Mouse (Mus musculus) forebrain, embryonic 14.5 days (tissue): ENCODE measurements around the gene Slc25a12. TPM values are rescaled to one million over a fixed set of nuclear protein-coding genes. Genes with fewer than 3 reads are reported as not detected.

Experiments used
- ATAC-seq: fragments of 200-750 bp; cut with Nextera tagmentation; 2 replicates; pipeline ENCODE4 v1.8.0; 2017; ENCODE audit warnings: mild to moderate bottlenecking, moderate library complexity
- DNase-seq: peaks from one replicate; pipeline ENCODE4 v3.0.0-alpha.2; 2015; ENCODE audit warnings: low spot score
- H3K27ac ChIP-seq: fragments of 300-500 bp; sonication (generic); 2 replicates; pipeline ENCODE4 v1.5.1; 2014; ENCODE audit warnings: low read depth, mild to moderate bottlenecking, control low read depth, low read length, moderate library complexity
- H3K27me3 ChIP-seq: fragments of 300-500 bp; sonication (generic); replicated peaks from 2 replicates; pipeline ENCODE4 v1.6.1; 2014; ENCODE audit warnings: low read length, control low read depth, mixed read lengths; ENCODE audit not compliant: control insufficient read depth, insufficient read depth
- H3K36me3 ChIP-seq: fragments of 300-500 bp; sonication (generic); 2 replicates; pipeline ENCODE4 v1.6.1; 2014; ENCODE audit warnings: low read length, control low read depth; ENCODE audit not compliant: control insufficient read depth, insufficient read depth
- H3K4me1 ChIP-seq: fragments of 300-500 bp; sonication (generic); 2 replicates; pipeline ENCODE4 v1.6.1; 2014; ENCODE audit warnings: antibody characterized with exemption, low read length, control low read depth; ENCODE audit not compliant: control insufficient read depth, insufficient read depth
- H3K4me2 ChIP-seq: fragments of 300-500 bp; sonication (generic); 2 replicates; pipeline ENCODE4 v1.6.1; 2014; ENCODE audit warnings: mild to moderate bottlenecking, control low read depth, low read length
- H3K4me3 ChIP-seq: fragments of 300-500 bp; sonication (generic); 2 replicates; pipeline ENCODE4 v1.5.1; 2014; ENCODE audit warnings: low read depth, low read length, control low read depth
- H3K9ac ChIP-seq: fragments of 300-500 bp; sonication (generic); 2 replicates; pipeline ENCODE4 v1.6.1; 2014; ENCODE audit warnings: mild to moderate bottlenecking, low read length, control low read depth, moderate library complexity
- H3K9me3 ChIP-seq: fragments of 300-500 bp; sonication (generic); replicated peaks from 2 replicates; pipeline ENCODE4 v1.6.1; 2016; ENCODE audit warnings: low read length, control low read depth, mixed read lengths; ENCODE audit not compliant: control insufficient read depth
- WGBS: fragments of 180-500 bp; shearing (Covaris S2); extraction: QIAGEN DNeasy Blood & Tissue Kit; methylation state at CpG from one replicate; pipeline ENCODE4 v1.1.7; 2014; 5-methylcytosine and 5-hydroxymethylcytosine counted together
- polyA plus RNA-seq: library from polyadenylated mRNA; unstranded; fragments of >200 nt; fragmentation: Nextera tagmentation; extraction: Ambion mirVana; gene quantifications from 2 replicates; pipeline ENCODE4 v1.2.1, GENCODE M21; 2014

The Slc25a12 gene
- polyA plus RNA-seq, 1 experiment from 2014 or later, result 67.2 TPM

- Histone ChIP-seq H3K9me3 (no peaks in the 10 kb centered on the region), H3K4me3 (no peak overlapping the region), H3K36me3 (peaks cover 14% of the 10 kb centered on the region; the same call in 1 of the 2 replicates), H3K27ac (no peak overlapping the region; the same call in 1 of the 2 replicates), H3K4me1 (peaks cover 25% of the 10 kb centered on the region), H3K27me3 (no peaks in the 10 kb centered on the region), H3K4me2 (no peak overlapping the region), H3K9ac (no peak overlapping the region)
- DNase-seq (peak; percentile 62), ATAC-seq (0 out of 2 replicates have a peak, but pooled peaks have one; percentile 43)
- 35% methylated on average over 3 of the region's 3 CpGs for WGBS
Observed at GRCm38 (mm10) chr2:71304821-71305220, 62.7 kb downstream of the Slc25a12 start.

GRCm38 (mm10) chr2:71303221-71303620 lies 64.3 kb downstream of the Slc25a12 start:
- Histone ChIP-seq H3K4me2 (no peak overlapping the region), H3K27ac (0 out of 2 replicates have a peak overlapping the region, but pooled peaks have one; percentile 15), H3K36me3 (peaks cover 15% of the 10 kb centered on the region; the same call in 1 of the 2 replicates), H3K9me3 (no peaks in the 10 kb centered on the region), H3K9ac (no peak overlapping the region), H3K4me1 (peaks cover 21% of the 10 kb centered on the region), H3K27me3 (no peaks in the 10 kb centered on the region), H3K4me3 (no peak overlapping the region)
- ATAC-seq (peak; percentile 80), DNase-seq (peak; percentile 80)

GRCm38 (mm10) chr2:71302156-71302663 lies 65.3 kb downstream of the Slc25a12 start:
- Histone ChIP-seq H3K9ac (no peak overlapping the region), H3K27me3 (no peaks in the 10 kb centered on the region), H3K36me3 (peaks cover 18% of the 10 kb centered on the region; the same call in 1 of the 2 replicates), H3K4me1 (peaks cover 21% of the 10 kb centered on the region), H3K4me2 (no peak overlapping the region), H3K4me3 (no peak overlapping the region), H3K27ac (no peak overlapping the region), H3K9me3 (no peaks in the 10 kb centered on the region)
- 57% methylated on average over 3 of the region's 3 CpGs for WGBS
- no peak for DNase-seq
- ATAC-seq, result 0 out of 2 replicates have a peak, but pooled peaks have one; percentile 32

- Histone ChIP-seq H3K4me3 (no peak overlapping the region), H3K27me3 (no peaks in the 10 kb centered on the region), H3K4me2 (no peak overlapping the region), H3K9me3 (no peaks in the 10 kb centered on the region), H3K27ac (no peak overlapping the region), H3K36me3 (peaks cover 11% of the 10 kb centered on the region; the same call in 1 of the 2 replicates), H3K4me1 (peaks cover 20% of the 10 kb centered on the region), H3K9ac (no peak overlapping the region)
- WGBS, result 88% methylated on average over 1 of the region's 1 CpGs
- DNase-seq, result no peak
- no peak for ATAC-seq
Observed at GRCm38 (mm10) chr2:71298729-71299128, 68.8 kb downstream of the Slc25a12 start.

- no peak overlapping the region for H3K4me3 ChIP-seq
- DNase-seq (no peak), ATAC-seq (no peak)
- no peaks in the 10 kb centered on the region for H3K9me3 ChIP-seq
- H3K4me1 ChIP-seq, result peaks cover 14% of the 10 kb centered on the region
- no peaks in the 10 kb centered on the region for H3K27me3 ChIP-seq
- WGBS, result 79% methylated on average over 1 of the region's 1 CpGs
- H3K9ac ChIP-seq, result no peak overlapping the region
- peaks cover 16% of the 10 kb centered on the region; the same call in 1 of the 2 replicates for H3K36me3 ChIP-seq
- H3K27ac ChIP-seq, result no peak overlapping the region
- H3K4me2 ChIP-seq, result no peak overlapping the region
Observed at GRCm38 (mm10) chr2:71297501-71297900, 70.0 kb downstream of the Slc25a12 start.

- Histone ChIP-seq H3K4me3 (no peak overlapping the region), H3K36me3 (peaks cover 16% of the 10 kb centered on the region; the same call in 1 of the 2 replicates), H3K9me3 (no peaks in the 10 kb centered on the region), H3K27ac (no peak overlapping the region), H3K27me3 (no peaks in the 10 kb centered on the region), H3K4me2 (no peak overlapping the region), H3K4me1 (peaks cover 6% of the 10 kb centered on the region; the same call in 1 of the 2 replicates), H3K9ac (no peak overlapping the region)
- WGBS, result 60% methylated on average over 12 of the region's 12 CpGs
- no peak for DNase-seq
- no peak for ATAC-seq
Observed at GRCm38 (mm10) chr2:71295844-71296243, 71.7 kb downstream of the Slc25a12 start.

- ATAC-seq (peak; percentile 48; the same call in 1 of the 2 replicates), DNase-seq (peak; percentile 63)
- Histone ChIP-seq H3K36me3 (peaks cover 20% of the 10 kb centered on the region), H3K4me2 (no peak overlapping the region), H3K4me3 (no peak overlapping the region), H3K27ac (no peak overlapping the region; the same call in 1 of the 2 replicates), H3K9ac (no peak overlapping the region), H3K27me3 (no peaks in the 10 kb centered on the region), H3K4me1 (peaks cover 6% of the 10 kb centered on the region; the same call in 1 of the 2 replicates), H3K9me3 (no peaks in the 10 kb centered on the region)
- 11% methylated on average over 7 of the region's 7 CpGs for whole genome bisulfite sequencing
Observed at GRCm38 (mm10) chr2:71294489-71294888, 73.1 kb downstream of the Slc25a12 start.

- H3K27me3 ChIP-seq, result no peaks in the 10 kb centered on the region
- H3K9me3 ChIP-seq, result no peaks in the 10 kb centered on the region
- 0 out of 2 replicates have a peak overlapping the region, but pooled peaks have one; percentile 25 for H3K9ac ChIP-seq
- no peak overlapping the region for H3K4me3 ChIP-seq
- H3K27ac ChIP-seq, result no peak overlapping the region; the same call in 1 of the 2 replicates
- H3K4me1 ChIP-seq, result peaks cover 6% of the 10 kb centered on the region; the same call in 1 of the 2 replicates
- H3K36me3 ChIP-seq, result peaks cover 23% of the 10 kb centered on the region
- ATAC-seq, result no peak
- no peak overlapping the region for H3K4me2 ChIP-seq
- DNase-seq, result peak; percentile 40
- WGBS, result 63% methylated on average over 3 of the region's 3 CpGs
Observed at GRCm38 (mm10) chr2:71293983-71294382, 73.6 kb downstream of the Slc25a12 start.

- Histone ChIP-seq H3K27ac (no peak overlapping the region), H3K9ac (no peak overlapping the region), H3K27me3 (no peaks in the 10 kb centered on the region), H3K4me2 (no peak overlapping the region), H3K36me3 (peaks cover 17% of the 10 kb centered on the region), H3K4me1 (peaks cover 6% of the 10 kb centered on the region; the same call in 1 of the 2 replicates), H3K4me3 (no peak overlapping the region), H3K9me3 (no peaks in the 10 kb centered on the region)
- 71% methylated on average over 5 of the region's 5 CpGs for WGBS
- ATAC-seq (no peak), DNase-seq (no peak)
Observed at GRCm38 (mm10) chr2:71291566-71291965, 76.0 kb downstream of the Slc25a12 start.
